Mouse (Mus musculus): ENCODE measurements around the gene Ifnl2. TPM values are rescaled to one million over a fixed set of nuclear protein-coding genes. Genes with fewer than 3 reads are reported as not detected.
"Not testable (repeated sequence)": the region's sequence is repeated elsewhere in the genome, so short reads cannot be mapped to it uniquely, and the experiment has no call there.

Ifnl2 gene
- not detected in 2 replicates for polyA plus RNA-seq (2014; fragmentation: Nextera tagmentation; extraction: Ambion mirVana)

DNA sequence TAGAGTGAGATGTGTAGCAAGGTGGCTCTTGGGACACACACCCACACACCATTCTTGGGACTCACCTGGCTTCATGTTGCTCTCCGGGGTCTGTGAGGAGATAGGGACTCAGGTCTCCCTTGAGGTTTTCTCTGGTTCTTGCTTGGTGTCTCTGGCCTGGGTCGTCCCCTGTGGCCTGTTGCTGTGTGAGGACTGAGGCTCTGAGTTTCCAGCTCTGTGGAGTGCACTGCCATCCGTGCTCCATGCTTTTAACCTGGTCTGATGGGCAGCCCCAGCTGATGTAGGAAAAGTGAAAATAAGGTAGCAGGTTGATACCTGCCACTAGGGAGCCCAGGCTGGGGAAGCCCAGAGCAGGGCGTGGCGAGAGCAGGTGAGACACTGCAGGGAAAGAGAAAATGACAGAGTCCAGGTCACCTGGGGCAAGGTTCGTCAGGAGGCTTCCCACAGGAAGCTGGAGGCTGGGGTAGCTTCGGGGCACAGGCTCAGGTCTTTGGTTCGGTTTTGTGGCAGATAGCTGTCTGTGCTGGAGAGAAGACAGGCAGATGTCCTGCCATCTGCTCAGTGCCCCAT, at the start of gene Ifnl2:
Gene Ifnl2 (minus strand): TSS at position 51 of the 570 bp plus-strand sequence.
- WGBS (ENCODE audit: insufficient replicate concordance): 50% methylated on average over 8 of the region's 8 CpGs
- H3K4me1 ChIP-seq (ENCODE audit: control insufficient read depth, insufficient read depth, low read length); H3K9ac ChIP-seq (ENCODE audit: low read depth, low read length); H3K27ac ChIP-seq (ENCODE audit: low read depth, low read length); H3K27me3 ChIP-seq (ENCODE audit: control insufficient read depth, insufficient read depth, low read length); H3K4me2 ChIP-seq; ATAC-seq (replicated peaks; ENCODE audit: insufficient number of reproducible peaks, low FRiP score, low TSS enrichment); H3K9me3 ChIP-seq (replicated peaks; ENCODE audit: control insufficient read depth, low read length); H3K36me3 ChIP-seq (ENCODE audit: control insufficient read depth, insufficient read depth, low read length); H3K4me3 ChIP-seq (ENCODE audit: low read depth, low read length): not testable (repeated sequence)

DNA sequence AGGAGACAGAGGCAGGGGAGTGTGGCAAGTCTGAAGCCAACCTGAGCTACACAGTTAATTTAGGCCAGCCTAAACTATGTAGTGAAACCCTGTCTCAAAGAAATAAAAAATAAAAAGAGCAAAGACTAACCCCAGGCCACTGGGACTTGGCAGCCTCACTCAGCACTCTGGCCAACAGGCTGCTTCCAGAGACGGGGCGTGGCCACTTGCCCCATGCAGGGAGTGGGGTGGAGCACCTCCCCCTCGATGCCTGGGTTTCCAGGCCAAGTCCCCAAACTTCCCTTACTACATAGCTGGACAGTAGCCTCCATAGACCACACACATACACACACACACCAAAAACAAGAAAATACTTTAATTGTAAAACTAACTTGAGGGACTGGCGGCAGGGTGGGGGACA, 48.2 kb upstream of the Ifnl2 start:
- peaks cover 15% of the 10 kb centered on the region for H3K36me3 ChIP-seq (ENCODE audit: control insufficient read depth, insufficient read depth, low read length)
- no peaks in the 10 kb centered on the region for H3K9me3 ChIP-seq (replicated peaks; ENCODE audit: control insufficient read depth, low read length)
- H3K27me3 ChIP-seq (ENCODE audit: control insufficient read depth, insufficient read depth, low read length): no peaks in the 10 kb centered on the region
- peaks cover 21% of the 10 kb centered on the region for H3K4me1 ChIP-seq (ENCODE audit: control insufficient read depth, insufficient read depth, low read length)
- H3K4me2 ChIP-seq: no peak overlapping the region
- ATAC-seq (replicated peaks; ENCODE audit: insufficient number of reproducible peaks, low FRiP score, low TSS enrichment): no peak
- H3K27ac ChIP-seq (ENCODE audit: low read depth, low read length): no peak overlapping the region
- 56% methylated on average over 4 of the region's 4 CpGs for WGBS (ENCODE audit: insufficient replicate concordance)
- H3K9ac ChIP-seq (ENCODE audit: low read depth, low read length): no peak overlapping the region
- H3K4me3 ChIP-seq (ENCODE audit: low read depth, low read length): no peak overlapping the region

DNA sequence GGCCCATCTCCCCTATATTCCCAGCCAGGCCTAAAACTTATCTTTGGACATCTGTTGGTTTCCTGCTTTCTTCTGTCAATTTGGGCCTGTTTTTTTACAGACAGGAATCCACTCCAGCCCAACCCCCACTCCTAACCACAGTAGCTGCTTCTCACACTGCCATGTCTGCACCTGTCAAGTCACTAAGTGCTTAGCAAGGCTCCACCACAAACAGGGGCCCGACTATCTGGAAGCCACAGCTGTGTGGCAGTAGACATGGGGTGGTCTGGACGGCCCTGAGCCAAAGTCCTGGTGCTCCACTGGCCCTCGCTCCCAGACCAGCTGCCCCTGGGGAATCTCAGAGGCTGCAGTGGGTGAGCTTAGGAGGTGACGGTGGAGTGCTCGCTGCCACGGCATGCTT, 47.5 kb upstream of the Ifnl2 start:
- no peak for ATAC-seq (replicated peaks; ENCODE audit: insufficient number of reproducible peaks, low FRiP score, low TSS enrichment)
- 0 out of 2 replicates have a peak overlapping the region, but pooled peaks have one; percentile 12 for H3K27ac ChIP-seq (ENCODE audit: low read depth, low read length)
- no peak overlapping the region for H3K4me3 ChIP-seq (ENCODE audit: low read depth, low read length)

DNA sequence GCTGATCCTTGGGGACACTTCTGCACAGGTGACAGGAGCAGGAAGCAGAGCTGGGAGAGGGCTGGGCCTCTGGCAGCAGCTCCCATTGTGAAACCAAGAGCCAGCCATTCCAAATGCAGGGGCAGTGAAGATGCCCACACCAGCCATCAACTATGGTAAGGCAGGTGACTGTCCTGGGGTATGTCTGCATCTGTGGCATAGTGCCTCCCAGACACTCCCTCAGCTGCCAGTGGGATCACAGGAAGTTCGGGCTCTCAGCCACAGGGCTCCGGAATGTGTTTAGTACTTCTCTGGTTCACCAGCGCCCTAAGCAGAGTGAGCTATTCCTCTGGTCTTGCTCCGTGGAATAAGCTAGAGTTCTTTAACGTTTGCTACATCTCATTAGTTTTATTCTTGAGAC, 46.8 kb upstream of the Ifnl2 start:
- 65% methylated on average over 5 of the region's 5 CpGs for WGBS (ENCODE audit: insufficient replicate concordance)
- H3K4me1 ChIP-seq (ENCODE audit: control insufficient read depth, insufficient read depth, low read length): peaks cover 21% of the 10 kb centered on the region
- no peak overlapping the region for H3K27ac ChIP-seq (ENCODE audit: low read depth, low read length)
- H3K4me3 ChIP-seq (ENCODE audit: low read depth, low read length): no peak overlapping the region
- H3K9me3 ChIP-seq (replicated peaks; ENCODE audit: control insufficient read depth, low read length): no peaks in the 10 kb centered on the region
- H3K36me3 ChIP-seq (ENCODE audit: control insufficient read depth, insufficient read depth, low read length): peaks cover 8% of the 10 kb centered on the region
- H3K27me3 ChIP-seq (ENCODE audit: control insufficient read depth, insufficient read depth, low read length): no peaks in the 10 kb centered on the region
- no peak overlapping the region for H3K4me2 ChIP-seq
- no peak overlapping the region for H3K9ac ChIP-seq (ENCODE audit: low read depth, low read length)
- no peak for ATAC-seq (replicated peaks; ENCODE audit: insufficient number of reproducible peaks, low FRiP score, low TSS enrichment)

More for the DNA sequence above, 47.5 kb upstream of the Ifnl2 start:
- Histone ChIP-seq H3K9me3 (replicated peaks; ENCODE audit: control insufficient read depth, low read length) (no peaks in the 10 kb centered on the region), H3K9ac (ENCODE audit: low read depth, low read length) (no peak overlapping the region), H3K4me1 (ENCODE audit: control insufficient read depth, insufficient read depth, low read length) (peaks cover 21% of the 10 kb centered on the region), H3K36me3 (ENCODE audit: control insufficient read depth, insufficient read depth, low read length) (peaks cover 12% of the 10 kb centered on the region), H3K4me2 (no peak overlapping the region), H3K27me3 (ENCODE audit: control insufficient read depth, insufficient read depth, low read length) (no peaks in the 10 kb centered on the region)
- WGBS (ENCODE audit: insufficient replicate concordance): 39% methylated on average over 6 of the region's 6 CpGs

DNA sequence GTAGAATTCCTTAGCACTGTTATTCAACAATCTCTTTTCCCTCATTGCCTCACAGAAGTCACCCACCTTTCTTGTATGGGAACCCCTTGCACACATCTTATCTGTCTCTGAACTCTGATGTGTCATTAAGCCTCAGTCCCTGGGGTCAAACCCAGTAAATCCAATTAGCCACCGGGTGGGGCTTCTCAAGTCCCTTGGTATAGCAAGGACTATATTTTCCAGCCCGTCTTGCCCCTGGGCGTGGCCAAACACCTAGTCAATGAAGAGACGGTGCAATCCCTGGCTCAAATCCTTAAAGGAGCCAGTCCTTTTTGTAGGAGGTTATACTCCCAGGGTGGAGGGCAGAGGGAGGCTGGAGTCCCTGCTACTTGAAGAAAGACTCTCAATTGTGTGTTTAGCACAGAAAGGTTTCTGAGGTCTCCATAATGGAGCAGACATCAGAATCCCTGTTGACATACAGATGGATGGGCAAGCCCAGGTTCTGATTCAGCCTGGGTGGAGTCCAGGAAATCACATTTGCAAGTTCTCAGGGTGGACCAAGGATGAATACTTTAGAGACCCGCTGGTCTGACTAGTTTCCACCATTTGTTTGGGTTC, 45.8 kb upstream of the Ifnl2 start:
- H3K9ac ChIP-seq (ENCODE audit: low read depth, low read length): no peak overlapping the region
- H3K36me3 ChIP-seq (ENCODE audit: control insufficient read depth, insufficient read depth, low read length): peaks cover 6% of the 10 kb centered on the region
- no peaks in the 10 kb centered on the region for H3K27me3 ChIP-seq (ENCODE audit: control insufficient read depth, insufficient read depth, low read length)
- no peak overlapping the region for H3K4me3 ChIP-seq (ENCODE audit: low read depth, low read length)
- no peak overlapping the region for H3K4me2 ChIP-seq
- peaks cover 21% of the 10 kb centered on the region for H3K4me1 ChIP-seq (ENCODE audit: control insufficient read depth, insufficient read depth, low read length)
- no peak for ATAC-seq (replicated peaks; ENCODE audit: insufficient number of reproducible peaks, low FRiP score, low TSS enrichment)
- no peak overlapping the region for H3K27ac ChIP-seq (ENCODE audit: low read depth, low read length)
- WGBS (ENCODE audit: insufficient replicate concordance): 18% methylated on average over 5 of the region's 5 CpGs
- no peaks in the 10 kb centered on the region for H3K9me3 ChIP-seq (replicated peaks; ENCODE audit: control insufficient read depth, low read length)

DNA sequence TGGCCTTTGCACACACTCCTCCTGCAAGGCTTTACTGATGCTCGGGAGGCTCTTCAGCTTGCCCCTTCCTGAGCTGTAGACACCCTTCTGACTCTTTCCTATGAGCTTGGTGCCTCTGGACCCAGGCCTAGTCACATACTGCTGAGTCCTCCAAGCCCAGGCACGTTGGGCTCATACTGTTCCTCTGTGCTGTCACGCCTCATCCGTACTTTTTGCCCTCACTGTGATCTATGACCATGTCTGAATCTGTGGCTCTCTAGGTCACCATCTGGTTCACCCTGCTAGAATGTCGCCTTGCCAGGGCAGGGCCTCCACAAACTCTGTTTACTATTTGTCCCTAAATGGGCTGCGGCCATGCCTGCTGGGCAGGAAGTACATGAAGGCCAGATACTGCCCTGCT, 42.8 kb upstream of the Ifnl2 start:
- peaks cover 18% of the 10 kb centered on the region for H3K4me1 ChIP-seq (ENCODE audit: control insufficient read depth, insufficient read depth, low read length)
- ATAC-seq (replicated peaks; ENCODE audit: insufficient number of reproducible peaks, low FRiP score, low TSS enrichment): no peak
- no peaks in the 10 kb centered on the region for H3K36me3 ChIP-seq (ENCODE audit: control insufficient read depth, insufficient read depth, low read length)
- H3K4me2 ChIP-seq: no peak overlapping the region
- H3K27me3 ChIP-seq (ENCODE audit: control insufficient read depth, insufficient read depth, low read length): peaks cover 6% of the 10 kb centered on the region
- no peaks in the 10 kb centered on the region for H3K9me3 ChIP-seq (replicated peaks; ENCODE audit: control insufficient read depth, low read length)
- no peak overlapping the region for H3K4me3 ChIP-seq (ENCODE audit: low read depth, low read length)
- WGBS (ENCODE audit: insufficient replicate concordance): 83% methylated on average over 6 of the region's 6 CpGs
- H3K27ac ChIP-seq (ENCODE audit: low read depth, low read length): no peak overlapping the region
- H3K9ac ChIP-seq (ENCODE audit: low read depth, low read length): no peak overlapping the region

DNA sequence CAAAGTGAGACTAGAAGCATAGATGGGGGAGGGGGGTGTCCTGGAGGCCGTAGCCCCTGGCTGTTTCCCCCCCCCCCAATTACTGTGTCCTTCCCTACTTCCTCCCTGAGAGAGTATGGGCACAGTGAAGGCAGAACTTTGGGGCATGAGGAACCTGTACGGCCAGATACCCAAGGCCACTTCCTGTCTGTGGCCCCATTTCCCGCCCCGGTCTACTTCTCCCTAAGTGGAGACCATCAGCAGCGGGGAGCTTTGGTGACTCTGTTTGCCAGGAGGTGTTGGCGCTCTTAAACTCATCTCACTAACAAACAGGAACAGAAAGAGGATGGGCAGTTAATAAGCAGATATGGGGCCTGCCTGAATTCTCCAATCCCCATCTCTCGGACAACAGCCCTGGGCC, 37.4 kb upstream of the Ifnl2 start:
- Histone ChIP-seq H3K9ac (ENCODE audit: low read depth, low read length) (no peak overlapping the region), H3K27ac (ENCODE audit: low read depth, low read length) (no peak overlapping the region), H3K27me3 (ENCODE audit: control insufficient read depth, insufficient read depth, low read length) (peaks cover 46% of the 10 kb centered on the region), H3K4me1 (ENCODE audit: control insufficient read depth, insufficient read depth, low read length) (peaks cover 9% of the 10 kb centered on the region; the same call in 1 of the 2 replicates), H3K9me3 (replicated peaks; ENCODE audit: control insufficient read depth, low read length) (no peaks in the 10 kb centered on the region), H3K4me2 (no peak overlapping the region), H3K4me3 (ENCODE audit: low read depth, low read length) (no peak overlapping the region), H3K36me3 (ENCODE audit: control insufficient read depth, insufficient read depth, low read length) (no peaks in the 10 kb centered on the region)
- no peak for ATAC-seq (replicated peaks; ENCODE audit: insufficient number of reproducible peaks, low FRiP score, low TSS enrichment)
- 61% methylated on average over 7 of the region's 7 CpGs for WGBS (ENCODE audit: insufficient replicate concordance)

DNA sequence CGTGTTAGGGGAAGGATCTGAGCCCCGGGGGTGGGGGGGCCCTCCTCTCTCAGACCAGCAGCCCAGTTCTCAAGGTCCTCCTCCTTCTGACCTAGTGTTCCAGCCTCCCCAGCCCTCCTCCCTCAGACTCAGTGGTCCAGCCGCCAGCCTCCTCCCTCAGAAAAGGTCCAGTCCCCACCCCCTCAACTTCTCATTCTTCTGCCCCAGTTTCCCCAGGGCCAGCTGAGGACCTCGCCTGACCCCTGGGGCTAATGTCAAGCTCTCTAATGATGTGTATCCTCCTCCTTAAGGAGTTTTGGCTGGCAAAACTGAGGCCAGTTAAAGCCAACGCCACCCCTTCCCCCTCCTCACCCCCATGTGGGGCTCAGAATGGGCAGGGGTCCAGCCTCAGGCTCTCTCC, 36.9 kb upstream of the Ifnl2 start, which contains the start of gene Nccrp1:
Gene Nccrp1 (minus strand): TSS at position 101 of the 400 bp plus-strand sequence.
- Histone ChIP-seq H3K36me3 (ENCODE audit: control insufficient read depth, insufficient read depth, low read length) (no peaks in the 10 kb centered on the region), H3K9ac (ENCODE audit: low read depth, low read length) (no peak within 1 kb of the TSS; the same call in 1 of the 2 replicates)

DNA sequence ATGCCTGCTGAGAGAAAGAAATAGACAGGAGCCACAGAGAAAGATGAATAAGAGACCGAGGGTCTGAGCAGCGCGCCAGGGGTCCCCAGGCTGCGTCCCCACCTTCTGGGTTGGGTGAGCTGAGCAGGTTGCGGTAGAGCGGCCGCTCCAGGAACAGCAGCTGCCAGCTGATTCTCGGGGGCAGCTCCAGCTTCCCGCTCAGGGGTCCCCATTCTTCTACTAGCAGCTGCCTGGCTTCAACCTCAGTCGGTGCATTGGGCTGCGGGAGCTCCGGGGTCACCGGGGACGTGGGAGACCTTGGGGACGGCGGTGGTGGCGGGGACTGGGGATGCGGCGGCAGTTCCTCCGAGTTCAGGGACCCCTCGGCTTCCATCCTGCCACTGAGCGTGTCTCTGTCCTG, 36.4 kb upstream of the Ifnl2 start:
- Histone ChIP-seq H3K9ac (ENCODE audit: low read depth, low read length) (no peak overlapping the region; the same call in 1 of the 2 replicates), H3K4me2 (peak overlapping the region; percentile 54), H3K27ac (ENCODE audit: low read depth, low read length) (no peak overlapping the region), H3K36me3 (ENCODE audit: control insufficient read depth, insufficient read depth, low read length) (no peaks in the 10 kb centered on the region), H3K9me3 (replicated peaks; ENCODE audit: control insufficient read depth, low read length) (no peaks in the 10 kb centered on the region), H3K4me3 (ENCODE audit: low read depth, low read length) (peak overlapping the region; percentile 31), H3K4me1 (ENCODE audit: control insufficient read depth, insufficient read depth, low read length) (peaks cover 9% of the 10 kb centered on the region; the same call in 1 of the 2 replicates), H3K27me3 (ENCODE audit: control insufficient read depth, insufficient read depth, low read length) (peaks cover 46% of the 10 kb centered on the region)
- 2% methylated on average over 18 of the region's 22 CpGs for WGBS (ENCODE audit: insufficient replicate concordance)
- no peak for ATAC-seq (replicated peaks; ENCODE audit: insufficient number of reproducible peaks, low FRiP score, low TSS enrichment)

More for the DNA sequence above, 36.9 kb upstream of the Ifnl2 start, which contains the start of gene Nccrp1:
- H3K4me1 ChIP-seq (ENCODE audit: control insufficient read depth, insufficient read depth, low read length): peaks cover 9% of the 10 kb centered on the region; the same call in 1 of the 2 replicates
- WGBS (ENCODE audit: insufficient replicate concordance): 11% methylated on average over 5 of the region's 5 CpGs
- H3K4me2 ChIP-seq: peak within 1 kb of the TSS; percentile 54
- ATAC-seq (replicated peaks; ENCODE audit: insufficient number of reproducible peaks, low FRiP score, low TSS enrichment): no peak
- no peak within 1 kb of the TSS for H3K27ac ChIP-seq (ENCODE audit: low read depth, low read length)
- H3K9me3 ChIP-seq (replicated peaks; ENCODE audit: control insufficient read depth, low read length): no peaks in the 10 kb centered on the region
- H3K27me3 ChIP-seq (ENCODE audit: control insufficient read depth, insufficient read depth, low read length): peaks cover 46% of the 10 kb centered on the region
- peak within 1 kb of the TSS; percentile 31 for H3K4me3 ChIP-seq (ENCODE audit: low read depth, low read length)
